Mouse (Mus musculus): ENCODE measurements around the gene Spef1. TPM values are rescaled to one million over a fixed set of nuclear protein-coding genes. Genes with fewer than 3 reads are reported as not detected.
A peak's percentile ranks its signal among the peaks of the same experiment; 100 is the strongest.

Gene Spef1
- polyA plus RNA-seq, 1 experiment from 2014 or later = 11.2 TPM

DNA sequence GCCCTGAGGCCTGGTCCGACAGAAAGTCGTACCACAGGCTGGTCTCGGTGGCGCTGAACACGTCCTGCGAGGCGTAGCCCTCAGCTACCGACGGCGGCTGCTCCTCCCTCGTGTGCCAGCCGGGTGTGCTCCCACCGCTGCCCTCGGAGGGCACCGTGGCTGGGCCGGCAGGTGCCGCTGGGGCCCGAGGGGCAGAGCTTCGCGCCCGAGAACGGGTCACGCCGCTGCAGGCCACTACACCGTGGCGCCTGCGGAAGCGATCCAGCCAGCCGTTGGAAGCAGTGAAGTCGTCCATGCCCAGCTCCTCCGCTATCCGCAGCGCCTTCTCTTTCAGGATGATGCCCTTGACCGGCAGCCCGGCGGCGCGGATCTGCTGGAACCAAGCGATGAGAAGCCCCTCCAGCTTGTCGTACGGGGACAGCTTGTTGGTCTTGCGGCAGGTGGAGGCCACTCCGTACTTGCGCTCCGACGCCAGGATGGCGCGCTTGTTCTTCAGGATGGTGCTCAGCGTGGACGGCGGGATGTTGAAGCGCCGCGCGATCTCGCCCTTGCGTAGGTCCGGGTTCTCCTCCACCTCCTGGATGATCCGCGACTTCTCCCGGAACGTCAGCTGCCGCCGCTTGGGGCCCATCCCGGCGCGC, 7.7 kb downstream of the Spef1 start:
- under 1% methylated on average over 61 of the region's 67 CpGs for WGBS
- peak overlapping the region; percentile 97 for H3K27ac ChIP-seq (ENCODE audit: low read length)
- H3K4me2 ChIP-seq (ENCODE audit: low read length) = peak overlapping the region; percentile 100
- H3K9me3 ChIP-seq (replicated peaks; ENCODE audit: control insufficient read depth, low read length, poor library complexity, severe bottlenecking) = no peaks in the 10 kb centered on the region
- H3K4me3 ChIP-seq (ENCODE audit: low read depth, low read length) = peak overlapping the region; percentile 91
- H3K9ac ChIP-seq (ENCODE audit: low read depth, low read length) = peak overlapping the region; percentile 95
- no peaks in the 10 kb centered on the region for H3K36me3 ChIP-seq (ENCODE audit: control insufficient read depth, insufficient read depth, low read length)
- peaks cover 44% of the 10 kb centered on the region for H3K4me1 ChIP-seq (ENCODE audit: control insufficient read depth, insufficient read depth, low read length)
- peak; percentile 63 for ATAC-seq
- H3K27me3 ChIP-seq (ENCODE audit: control insufficient read depth, insufficient read depth, low read depth, low read length) = no peaks in the 10 kb centered on the region

DNA sequence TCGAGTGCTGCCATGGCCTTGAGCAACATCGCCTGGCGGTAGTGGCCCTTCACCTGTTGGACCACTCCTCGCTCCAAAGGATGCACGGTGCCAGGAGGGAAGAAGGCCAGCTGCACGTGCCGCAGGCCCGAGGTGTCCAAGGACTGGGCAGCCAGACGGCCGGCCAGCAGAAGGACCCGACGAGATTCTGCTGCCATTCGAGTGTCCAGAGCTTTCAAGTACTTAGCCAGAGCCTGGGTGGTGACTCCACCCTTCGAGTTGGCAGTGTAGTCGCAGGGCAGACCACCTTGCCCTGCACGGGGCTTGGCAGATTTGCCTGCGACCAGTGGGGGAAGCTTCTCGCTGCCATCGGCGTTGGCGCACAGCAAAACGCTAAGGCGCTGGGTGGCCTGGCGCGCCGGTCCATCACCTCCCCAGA, 8.2 kb downstream of the Spef1 start:
- Histone ChIP-seq H3K9me3 (replicated peaks; ENCODE audit: control insufficient read depth, low read length, poor library complexity, severe bottlenecking) (no peaks in the 10 kb centered on the region), H3K36me3 (ENCODE audit: control insufficient read depth, insufficient read depth, low read length) (no peaks in the 10 kb centered on the region), H3K4me1 (ENCODE audit: control insufficient read depth, insufficient read depth, low read length) (peaks cover 49% of the 10 kb centered on the region), H3K27ac (ENCODE audit: low read length) (peak overlapping the region; percentile 97), H3K4me2 (ENCODE audit: low read length) (peak overlapping the region; percentile 100), H3K27me3 (ENCODE audit: control insufficient read depth, insufficient read depth, low read depth, low read length) (no peaks in the 10 kb centered on the region), H3K4me3 (ENCODE audit: low read depth, low read length) (peak overlapping the region; percentile 91), H3K9ac (ENCODE audit: low read depth, low read length) (peak overlapping the region; percentile 95)
- ATAC-seq = peak; percentile 3; the same call in 1 of the 2 replicates
- WGBS = 22% methylated on average over 26 of the region's 26 CpGs

GRCm38 (mm10) chr2:131177932-131178331, 9.2 kb downstream of the Spef1 start:
- Histone ChIP-seq H3K27ac (ENCODE audit: low read length) (no peak overlapping the region), H3K9me3 (replicated peaks; ENCODE audit: control insufficient read depth, low read length, poor library complexity, severe bottlenecking) (no peaks in the 10 kb centered on the region), H3K4me3 (ENCODE audit: low read depth, low read length) (peak overlapping the region; percentile 91), H3K4me1 (ENCODE audit: control insufficient read depth, insufficient read depth, low read length) (peaks cover 54% of the 10 kb centered on the region), H3K36me3 (ENCODE audit: control insufficient read depth, insufficient read depth, low read length) (no peaks in the 10 kb centered on the region), H3K27me3 (ENCODE audit: control insufficient read depth, insufficient read depth, low read depth, low read length) (peaks cover 5% of the 10 kb centered on the region; the same call in 1 of the 2 replicates), H3K9ac (ENCODE audit: low read depth, low read length) (peak overlapping the region; percentile 95), H3K4me2 (ENCODE audit: low read length) (peak overlapping the region; percentile 100)
- no peak for ATAC-seq
- 85% methylated on average over 9 of the region's 9 CpGs for WGBS

- Histone ChIP-seq H3K36me3 (ENCODE audit: control insufficient read depth, insufficient read depth, low read length) (no peaks in the 10 kb centered on the region), H3K27ac (ENCODE audit: low read length) (no peak overlapping the region), H3K4me1 (ENCODE audit: control insufficient read depth, insufficient read depth, low read length) (peaks cover 54% of the 10 kb centered on the region), H3K27me3 (ENCODE audit: control insufficient read depth, insufficient read depth, low read depth, low read length) (peaks cover 17% of the 10 kb centered on the region), H3K4me3 (ENCODE audit: low read depth, low read length) (no peak overlapping the region), H3K9ac (ENCODE audit: low read depth, low read length) (no peak overlapping the region), H3K9me3 (replicated peaks; ENCODE audit: control insufficient read depth, low read length, poor library complexity, severe bottlenecking) (no peaks in the 10 kb centered on the region), H3K4me2 (ENCODE audit: low read length) (peak overlapping the region; percentile 24; the same call in 1 of the 2 replicates)
- WGBS = 65% methylated on average over 5 of the region's 5 CpGs
- ATAC-seq = no peak
Observed at GRCm38 (mm10) chr2:131176491-131176890, 10.6 kb downstream of the Spef1 start.

GRCm38 (mm10) chr2:131175945-131176309, 11.2 kb downstream of the Spef1 start:
- peaks cover under 1% of the 10 kb centered on the region; the same call in 1 of the 2 replicates for H3K36me3 ChIP-seq (ENCODE audit: control insufficient read depth, insufficient read depth, low read length)
- no peak for ATAC-seq
- no peak overlapping the region for H3K27ac ChIP-seq (ENCODE audit: low read length)
- no peak overlapping the region for H3K4me3 ChIP-seq (ENCODE audit: low read depth, low read length)
- no peaks in the 10 kb centered on the region for H3K9me3 ChIP-seq (replicated peaks; ENCODE audit: control insufficient read depth, low read length, poor library complexity, severe bottlenecking)
- no peak overlapping the region for H3K9ac ChIP-seq (ENCODE audit: low read depth, low read length)
- WGBS = 92% methylated on average over 1 of the region's 1 CpGs
- H3K4me1 ChIP-seq (ENCODE audit: control insufficient read depth, insufficient read depth, low read length) = peaks cover 54% of the 10 kb centered on the region
- no peak overlapping the region for H3K4me2 ChIP-seq (ENCODE audit: low read length)
- peaks cover 20% of the 10 kb centered on the region for H3K27me3 ChIP-seq (ENCODE audit: control insufficient read depth, insufficient read depth, low read depth, low read length)

- Histone ChIP-seq H3K36me3 (ENCODE audit: control insufficient read depth, insufficient read depth, low read length) (peaks cover 3% of the 10 kb centered on the region; the same call in 1 of the 2 replicates), H3K9ac (ENCODE audit: low read depth, low read length) (no peak overlapping the region), H3K4me1 (ENCODE audit: control insufficient read depth, insufficient read depth, low read length) (peaks cover 54% of the 10 kb centered on the region), H3K4me2 (ENCODE audit: low read length) (no peak overlapping the region), H3K9me3 (replicated peaks; ENCODE audit: control insufficient read depth, low read length, poor library complexity, severe bottlenecking) (no peaks in the 10 kb centered on the region), H3K27me3 (ENCODE audit: control insufficient read depth, insufficient read depth, low read depth, low read length) (peaks cover 23% of the 10 kb centered on the region), H3K27ac (ENCODE audit: low read length) (no peak overlapping the region), H3K4me3 (ENCODE audit: low read depth, low read length) (no peak overlapping the region)
- ATAC-seq = no peak
- 70% methylated on average over 3 of the region's 3 CpGs for WGBS
Observed at GRCm38 (mm10) chr2:131175286-131175944, 11.7 kb downstream of the Spef1 start.

DNA sequence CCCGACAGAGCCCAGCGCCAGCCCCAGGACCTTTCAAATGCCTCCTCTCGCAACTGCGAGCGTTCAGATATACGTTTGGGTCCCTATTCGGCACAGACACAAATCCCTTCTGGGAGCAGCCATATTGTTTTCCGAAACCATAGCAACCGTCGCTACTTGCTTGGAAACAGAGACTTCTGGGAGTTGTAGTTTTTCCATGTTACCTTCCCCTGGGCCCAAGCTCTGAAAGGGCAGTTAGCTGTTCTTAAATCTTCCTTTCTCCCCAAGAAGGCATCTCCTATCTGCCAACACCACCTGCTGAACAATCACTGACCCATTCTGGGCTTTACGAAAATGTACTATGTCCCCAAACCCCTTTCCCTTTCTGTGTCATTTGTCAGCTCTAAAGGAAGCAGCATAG, 12.4 kb downstream of the Spef1 start:
- Histone ChIP-seq H3K27ac (ENCODE audit: low read length) (0 out of 2 replicates have a peak overlapping the region, but pooled peaks have one; percentile 10), H3K9ac (ENCODE audit: low read depth, low read length) (peak overlapping the region; percentile 42), H3K4me2 (ENCODE audit: low read length) (peak overlapping the region; percentile 88), H3K27me3 (ENCODE audit: control insufficient read depth, insufficient read depth, low read depth, low read length) (peaks cover 23% of the 10 kb centered on the region), H3K36me3 (ENCODE audit: control insufficient read depth, insufficient read depth, low read length) (peaks cover 3% of the 10 kb centered on the region; the same call in 1 of the 2 replicates), H3K4me3 (ENCODE audit: low read depth, low read length) (peak overlapping the region; percentile 42), H3K9me3 (replicated peaks; ENCODE audit: control insufficient read depth, low read length, poor library complexity, severe bottlenecking) (no peaks in the 10 kb centered on the region), H3K4me1 (ENCODE audit: control insufficient read depth, insufficient read depth, low read length) (peaks cover 54% of the 10 kb centered on the region)
- WGBS = 4% methylated on average over 11 of the region's 11 CpGs
- peak; percentile 63 for ATAC-seq

GRCm38 (mm10) chr2:131172322-131172721, 14.8 kb downstream of the Spef1 start:
- H3K4me2 ChIP-seq (ENCODE audit: low read length) = no peak overlapping the region
- no peak overlapping the region for H3K27ac ChIP-seq (ENCODE audit: low read length)
- peaks cover 38% of the 10 kb centered on the region for H3K4me1 ChIP-seq (ENCODE audit: control insufficient read depth, insufficient read depth, low read length)
- H3K36me3 ChIP-seq (ENCODE audit: control insufficient read depth, insufficient read depth, low read length) = peaks cover 3% of the 10 kb centered on the region; the same call in 1 of the 2 replicates
- no peaks in the 10 kb centered on the region for H3K9me3 ChIP-seq (replicated peaks; ENCODE audit: control insufficient read depth, low read length, poor library complexity, severe bottlenecking)
- H3K27me3 ChIP-seq (ENCODE audit: control insufficient read depth, insufficient read depth, low read depth, low read length) = peaks cover 23% of the 10 kb centered on the region
- no peak for ATAC-seq
- WGBS = 54% methylated on average over 9 of the region's 9 CpGs
- no peak overlapping the region for H3K9ac ChIP-seq (ENCODE audit: low read depth, low read length)
- no peak overlapping the region for H3K4me3 ChIP-seq (ENCODE audit: low read depth, low read length)
